Mouse (Mus musculus): ENCODE measurements around the gene Vmn2r13. TPM values are rescaled to one million over a fixed set of nuclear protein-coding genes. Genes with fewer than 3 reads are reported as not detected.
"Not testable (repeated sequence)": the region's sequence is repeated elsewhere in the genome, so short reads cannot be mapped to it uniquely, and the experiment has no call there.

Vmn2r13 gene
- not detected in 2 replicates for polyA plus RNA-seq (2012; rRNA removed)
- not detected in 2 replicates for polyA plus RNA-seq (2014; fragmentation: Nextera tagmentation; extraction: Ambion mirVana)

DNA sequence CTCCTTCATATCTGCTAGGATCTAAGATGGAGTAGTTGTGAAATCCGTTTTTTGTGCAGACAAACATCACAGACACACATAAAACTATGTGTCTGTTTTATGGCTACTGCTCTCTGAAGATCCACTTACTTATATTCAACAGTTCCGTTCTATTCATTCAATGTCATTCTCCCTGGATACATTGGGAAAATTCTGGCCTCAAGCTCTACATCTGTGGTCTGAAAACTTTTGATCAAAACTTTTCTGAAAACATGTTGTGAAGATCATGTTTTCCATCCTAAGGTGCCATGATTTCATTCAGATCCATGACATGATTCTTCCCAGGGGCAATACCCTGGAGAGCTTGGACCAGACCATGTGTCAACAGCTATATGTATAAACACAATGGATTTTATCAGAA, at the start of gene Vmn2r13:
Gene Vmn2r13 (minus strand): TSS at position 101 of the 400 bp plus-strand sequence.
- WGBS (ENCODE audit: insufficient replicate concordance) = 32% methylated on average over 2 of the region's 2 CpGs
- H3K4me1 ChIP-seq (replicated peaks; ENCODE audit: control insufficient read depth in 2 of 2, insufficient read depth in 2 of 2, low read length in 1 of 2); H3K36me3 ChIP-seq (replicated peaks; ENCODE audit: control insufficient read depth, insufficient read depth, low read depth); DNase-seq (ENCODE audit: low read depth in 3 of 3, low spot score in 3 of 3); ATAC-seq (ENCODE audit: insufficient read depth); H3K27ac ChIP-seq; H3K4me2 ChIP-seq (ENCODE audit: low read depth); H3K9ac ChIP-seq (replicated peaks); H3K27me3 ChIP-seq (ENCODE audit: control insufficient read depth, insufficient read depth, low read length); H3K4me3 ChIP-seq (ENCODE audit: insufficient read depth in 1 of 2, low read depth in 2 of 2, low read length in 2 of 2); H3K9me3 ChIP-seq (ENCODE audit: control insufficient read depth, low read length): not testable (repeated sequence)

DNA sequence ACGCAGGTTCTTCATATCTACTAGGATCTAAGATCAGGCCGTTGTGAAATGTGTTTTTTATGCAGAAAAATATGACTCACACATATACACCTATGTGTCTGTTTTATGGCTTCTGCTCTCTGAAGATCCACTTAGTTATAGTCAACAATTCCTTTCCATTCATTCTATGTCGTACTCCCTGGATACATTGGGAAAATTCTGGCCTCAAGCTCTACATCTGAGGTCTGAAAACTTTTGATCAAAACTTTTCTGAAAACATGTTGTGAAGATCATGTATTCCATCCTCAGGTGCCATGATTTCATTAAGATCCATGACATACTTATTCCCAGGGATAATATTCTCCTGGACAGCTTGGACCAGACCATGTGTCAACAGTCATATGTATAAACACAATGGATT, 32.6 kb upstream of the Vmn2r13 start, which contains the start of gene Vmn2r14:
Gene Vmn2r14 (minus strand): TSS at position 101 of the 400 bp plus-strand sequence.
- DNase-seq (ENCODE audit: low read depth in 3 of 3, low spot score in 3 of 3) (no peak), ATAC-seq (ENCODE audit: insufficient read depth) (no peak)
- no peaks in the 10 kb centered on the region for H3K4me1 ChIP-seq (replicated peaks; ENCODE audit: control insufficient read depth in 2 of 2, insufficient read depth in 2 of 2, low read length in 1 of 2)
- no peak within 1 kb of the TSS for H3K4me2 ChIP-seq (ENCODE audit: low read depth)
- H3K27me3 ChIP-seq (ENCODE audit: control insufficient read depth, insufficient read depth, low read length) = no peaks in the 10 kb centered on the region
- TF ChIP-seq CTCF (IDR thresholded peaks at IDR 0.05; ENCODE audit: low read depth) (no peak), EP300 (IDR thresholded peaks at IDR 0.05; ENCODE audit: low read depth) (no peak)
- no peaks in the 10 kb centered on the region for H3K36me3 ChIP-seq (replicated peaks; ENCODE audit: control insufficient read depth, insufficient read depth, low read depth)
- H3K4me3 ChIP-seq (ENCODE audit: insufficient read depth in 1 of 2, low read depth in 2 of 2, low read length in 2 of 2) = no peak within 1 kb of the TSS
- H3K9me3 ChIP-seq (ENCODE audit: control insufficient read depth, low read length) = no peaks in the 10 kb centered on the region
- H3K27ac ChIP-seq = no peak within 1 kb of the TSS
- WGBS (ENCODE audit: insufficient replicate concordance) = 39% methylated on average over 3 of the region's 3 CpGs
- no peak within 1 kb of the TSS for H3K9ac ChIP-seq (replicated peaks)

DNA sequence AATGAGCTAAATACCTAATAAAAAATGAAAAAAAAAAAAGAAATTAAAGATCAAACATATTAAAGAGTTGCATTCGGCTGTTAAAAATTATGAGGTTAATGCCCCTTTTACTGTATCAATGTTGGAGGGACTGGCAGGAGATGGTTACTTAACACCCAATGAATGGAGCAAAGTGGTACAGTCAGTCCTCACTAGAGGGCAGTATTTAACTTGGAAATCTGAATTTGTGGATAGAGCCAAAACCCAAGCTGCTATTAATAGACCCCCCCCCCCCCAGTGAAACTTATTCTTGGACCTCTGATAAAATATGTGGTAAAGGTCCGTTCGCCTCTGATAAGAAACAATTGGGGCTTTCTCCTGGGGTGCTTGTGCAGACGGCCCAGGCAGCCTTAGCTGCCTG, 25.1 kb downstream of the Vmn2r13 start:
- not testable (repeated sequence) for ATAC-seq (ENCODE audit: insufficient read depth); H3K27ac ChIP-seq; H3K36me3 ChIP-seq (replicated peaks; ENCODE audit: control insufficient read depth, insufficient read depth, low read depth); H3K27me3 ChIP-seq (ENCODE audit: control insufficient read depth, insufficient read depth, low read length); H3K9ac ChIP-seq (replicated peaks); H3K9me3 ChIP-seq (ENCODE audit: control insufficient read depth, low read length); H3K4me3 ChIP-seq (ENCODE audit: insufficient read depth in 1 of 2, low read depth in 2 of 2, low read length in 2 of 2); H3K4me1 ChIP-seq (replicated peaks; ENCODE audit: control insufficient read depth in 2 of 2, insufficient read depth in 2 of 2, low read length in 1 of 2); H3K4me2 ChIP-seq (ENCODE audit: low read depth); DNase-seq (ENCODE audit: low read depth in 3 of 3, low spot score in 3 of 3)
- 46% methylated on average over 4 of the region's 4 CpGs for WGBS (ENCODE audit: insufficient replicate concordance)

DNA sequence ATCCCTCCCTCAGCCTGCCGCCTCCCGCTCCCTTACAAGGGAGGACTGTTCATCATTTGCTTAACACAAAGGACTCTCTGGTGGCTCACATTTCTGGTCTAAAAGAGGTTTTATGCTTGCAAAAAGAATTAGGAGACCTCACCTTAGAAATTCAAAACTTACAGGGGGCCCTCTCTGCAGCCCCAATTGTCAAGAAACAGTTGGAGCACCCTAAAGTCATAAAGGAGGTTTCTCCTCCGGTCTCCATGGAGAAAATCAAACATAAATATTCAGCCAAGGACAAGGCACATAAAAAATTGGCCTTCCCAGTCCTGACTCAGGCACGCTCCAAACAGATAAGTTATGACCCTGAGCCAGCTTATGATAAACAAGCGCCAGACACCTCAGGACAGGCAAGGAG, 31.9 kb downstream of the Vmn2r13 start:
- Histone ChIP-seq H3K27me3 (ENCODE audit: control insufficient read depth, insufficient read depth, low read length) (no peaks in the 10 kb centered on the region), H3K27ac (no peak overlapping the region), H3K4me1 (replicated peaks; ENCODE audit: control insufficient read depth in 2 of 2, insufficient read depth in 2 of 2, low read length in 1 of 2) (no peaks in the 10 kb centered on the region), H3K4me2 (ENCODE audit: low read depth) (no peak overlapping the region), H3K36me3 (replicated peaks; ENCODE audit: control insufficient read depth, insufficient read depth, low read depth) (no peaks in the 10 kb centered on the region), H3K9ac (replicated peaks) (no peak overlapping the region), H3K9me3 (ENCODE audit: control insufficient read depth, low read length) (no peaks in the 10 kb centered on the region), H3K4me3 (ENCODE audit: insufficient read depth in 1 of 2, low read depth in 2 of 2, low read length in 2 of 2) (no peak overlapping the region)
- whole genome bisulfite sequencing (ENCODE audit: insufficient replicate concordance) = 65% methylated on average over 5 of the region's 5 CpGs
- ATAC-seq (ENCODE audit: insufficient read depth) (no peak), DNase-seq (ENCODE audit: low read depth in 3 of 3, low spot score in 3 of 3) (no peak)
- TF ChIP-seq CTCF (IDR thresholded peaks at IDR 0.05; ENCODE audit: low read depth) (no peak), EP300 (IDR thresholded peaks at IDR 0.05; ENCODE audit: low read depth) (no peak)

DNA sequence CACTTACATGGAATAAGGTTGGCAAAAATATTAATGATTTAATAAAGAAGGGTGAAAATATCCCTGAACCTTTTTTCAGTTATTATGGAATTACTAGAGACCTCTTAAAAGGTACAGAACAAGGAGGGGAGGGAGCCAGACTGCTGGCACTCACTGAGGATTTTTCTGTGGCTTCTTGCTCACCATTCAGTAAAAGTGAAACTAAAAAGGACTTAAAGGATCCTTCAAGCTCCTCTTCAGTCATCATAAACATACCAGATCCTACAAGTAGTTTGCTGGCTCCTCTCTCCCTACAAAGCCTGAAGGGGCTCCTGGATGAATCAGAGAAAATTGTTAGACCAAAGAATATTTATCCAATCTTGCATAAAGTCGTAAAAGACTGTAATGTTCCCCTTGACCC, 32.4 kb downstream of the Vmn2r13 start:
- 52% methylated on average over 1 of the region's 1 CpGs for WGBS (ENCODE audit: insufficient replicate concordance)
- H3K4me1 ChIP-seq (replicated peaks; ENCODE audit: control insufficient read depth in 2 of 2, insufficient read depth in 2 of 2, low read length in 1 of 2); H3K27me3 ChIP-seq (ENCODE audit: control insufficient read depth, insufficient read depth, low read length); H3K36me3 ChIP-seq (replicated peaks; ENCODE audit: control insufficient read depth, insufficient read depth, low read depth); H3K9me3 ChIP-seq (ENCODE audit: control insufficient read depth, low read length); H3K4me3 ChIP-seq (ENCODE audit: insufficient read depth in 1 of 2, low read depth in 2 of 2, low read length in 2 of 2); H3K4me2 ChIP-seq (ENCODE audit: low read depth); H3K9ac ChIP-seq (replicated peaks); H3K27ac ChIP-seq; DNase-seq (ENCODE audit: low read depth in 3 of 3, low spot score in 3 of 3); ATAC-seq (ENCODE audit: insufficient read depth): not testable (repeated sequence)

DNA sequence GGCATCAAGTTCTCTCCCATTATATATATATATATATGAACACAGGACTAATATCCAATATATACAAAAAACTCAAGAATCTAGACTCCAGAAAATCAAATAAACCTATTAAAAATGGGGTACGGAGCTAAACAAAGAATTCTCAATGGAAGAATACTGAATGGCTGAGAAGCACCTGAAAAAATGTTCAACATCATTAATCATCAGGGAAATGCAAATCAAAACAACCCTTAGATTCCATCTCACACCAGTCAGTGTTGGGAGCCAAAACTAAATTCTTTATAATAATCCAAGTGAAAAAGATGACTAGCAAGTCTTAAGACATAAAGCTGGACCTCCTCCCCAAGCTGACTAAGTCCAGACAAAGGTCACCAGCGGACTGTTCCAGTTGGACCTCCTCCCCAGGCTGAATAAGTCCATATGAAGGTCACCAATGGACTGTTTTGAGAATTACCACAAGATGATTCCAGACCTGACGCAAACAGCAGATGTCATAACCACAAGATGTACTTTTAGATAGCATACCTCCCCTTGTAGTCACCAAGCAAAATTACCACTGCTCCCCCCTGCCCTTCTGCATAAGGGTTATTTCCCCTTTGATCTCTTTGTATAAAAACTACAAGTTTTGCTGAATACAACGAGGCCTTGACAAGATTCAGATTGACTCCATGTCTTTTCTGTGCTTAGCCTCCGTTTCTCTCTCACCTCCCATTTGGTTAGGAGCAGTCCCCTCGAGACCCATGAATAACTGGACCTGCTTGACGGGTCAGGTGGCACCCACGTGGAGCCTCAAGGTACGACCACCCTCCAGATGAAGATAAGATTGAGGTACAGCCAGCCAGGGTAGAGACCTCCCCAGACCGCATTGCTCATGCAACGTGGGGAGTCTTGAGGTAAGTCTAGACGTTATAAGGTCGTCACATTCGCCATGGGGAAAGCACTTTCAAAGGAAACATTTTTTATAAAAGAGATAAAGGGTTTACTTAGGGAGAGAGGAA, 33.2 kb downstream of the Vmn2r13 start:
- not testable (repeated sequence) for H3K27me3 ChIP-seq (ENCODE audit: control insufficient read depth, insufficient read depth, low read length); ATAC-seq (ENCODE audit: insufficient read depth); H3K27ac ChIP-seq; H3K4me1 ChIP-seq (replicated peaks; ENCODE audit: control insufficient read depth in 2 of 2, insufficient read depth in 2 of 2, low read length in 1 of 2); H3K4me3 ChIP-seq (ENCODE audit: insufficient read depth in 1 of 2, low read depth in 2 of 2, low read length in 2 of 2); H3K9ac ChIP-seq (replicated peaks); H3K36me3 ChIP-seq (replicated peaks; ENCODE audit: control insufficient read depth, insufficient read depth, low read depth); H3K4me2 ChIP-seq (ENCODE audit: low read depth); DNase-seq (ENCODE audit: low read depth in 3 of 3, low spot score in 3 of 3); H3K9me3 ChIP-seq (ENCODE audit: control insufficient read depth, low read length)
- WGBS (ENCODE audit: insufficient replicate concordance) = 55% methylated on average over 14 of the region's 14 CpGs
